Mouse (Mus musculus): Measurements from ENCODE around the gene Nup210l.
A peak's percentile ranks its signal among the peaks of the same experiment; 100 is the strongest.
"Not testable (repeated sequence)": the region's sequence is repeated elsewhere in the genome, so short reads cannot be mapped to it uniquely, and the experiment has no call there.

The Nup210l gene

GRCm38 (mm10) chr3:90221123-90221522 lies 117.2 kb downstream of the Nup210l start:
- no peak for DNase-seq (ENCODE audit: low spot score in 2 of 2)

GRCm38 (mm10) chr3:90222455-90222854 lies 118.5 kb downstream of the Nup210l start:
- DNase-seq (ENCODE audit: low spot score in 2 of 2) = no peak

GRCm38 (mm10) chr3:90222941-90223340 lies 119.0 kb downstream of the Nup210l start:
- no peak for DNase-seq (ENCODE audit: low spot score in 2 of 2)

GRCm38 (mm10) chr3:90224331-90224730 lies 120.4 kb downstream of the Nup210l start:
- no peak for DNase-seq (ENCODE audit: low spot score in 2 of 2)

GRCm38 (mm10) chr3:90231075-90231474 lies 127.1 kb downstream of the Nup210l start:
- DNase-seq (ENCODE audit: low spot score in 2 of 2) = no peak

GRCm38 (mm10) chr3:90231507-90232333 lies 127.8 kb downstream of the Nup210l start, which contains the start of gene Jtb:
Jtb (plus strand) TSS chr3:90231597.
- peak; percentile 87 to 95 for DNase-seq (ENCODE audit: low spot score in 2 of 2)

- DNase-seq (ENCODE audit: low spot score in 2 of 2) = no peak
Observed at GRCm38 (mm10) chr3:90241251-90241650, 137.3 kb downstream of the Nup210l start.

GRCm38 (mm10) chr3:90241669-90242358 lies 137.9 kb downstream of the Nup210l start:
- DNase-seq (ENCODE audit: low spot score in 2 of 2) = no peak

GRCm38 (mm10) chr3:90242984-90243775 lies 139.2 kb downstream of the Nup210l start, which contains the start of gene Creb3l4:
Creb3l4 (minus strand) TSS chr3:90243512.
- DNase-seq (ENCODE audit: low spot score in 2 of 2) = no peak

GRCm38 (mm10) chr3:90245406-90245805 lies 141.5 kb downstream of the Nup210l start:
- DNase-seq (ENCODE audit: low spot score in 2 of 2) = no peak

GRCm38 (mm10) chr3:90247630-90247959 lies 143.7 kb downstream of the Nup210l start:
- DNase-seq (ENCODE audit: low spot score in 2 of 2) = no peak

- DNase-seq (ENCODE audit: low spot score in 2 of 2) = peak; percentile 78 to 83
Observed at GRCm38 (mm10) chr3:90247960-90248745, 144.2 kb downstream of the Nup210l start, which contains the start of gene Slc39a1. Slc39a1 (plus strand) TSS chr3:90248172.

- DNase-seq (ENCODE audit: low spot score in 2 of 2) = no peak
Observed at GRCm38 (mm10) chr3:90248746-90249100, 144.8 kb downstream of the Nup210l start.

GRCm38 (mm10) chr3:90250791-90251190 lies 146.9 kb downstream of the Nup210l start:
- no peak for DNase-seq (ENCODE audit: low spot score in 2 of 2)

GRCm38 (mm10) chr3:90251731-90252226 lies 147.8 kb downstream of the Nup210l start:
- not testable (repeated sequence) for DNase-seq (ENCODE audit: low spot score in 2 of 2)

GRCm38 (mm10) chr3:90252659-90253058 lies 148.7 kb downstream of the Nup210l start:
- not testable (repeated sequence) for DNase-seq (ENCODE audit: low spot score in 2 of 2)

- not testable (repeated sequence) for DNase-seq (ENCODE audit: low spot score in 2 of 2)
Observed at GRCm38 (mm10) chr3:90253174-90253573, 149.2 kb downstream of the Nup210l start.

- DNase-seq (ENCODE audit: low spot score in 2 of 2) = peak; percentile 90 to 96
Observed at GRCm38 (mm10) chr3:90253653-90254418, 149.9 kb downstream of the Nup210l start, which contains the start of gene Crtc2. Crtc2 (plus strand) TSS chr3:90254163.

- DNase-seq (ENCODE audit: low spot score in 2 of 2) = no peak
Observed at GRCm38 (mm10) chr3:90254419-90255193, 150.7 kb downstream of the Nup210l start.
